Mouse (Mus musculus) lung, adult 18-20 months (tissue): ENCODE data around the gene Trip10.
A peak's percentile ranks its signal among the peaks of the same experiment; 100 is the strongest.

Experiments
- DNase-seq, 2 experiments: peaks; one replicate each; pipeline ENCODE4 v3.0.0; 2022; ENCODE audit warnings: mixed read lengths in 2 of 2

The Trip10 gene

DNA sequence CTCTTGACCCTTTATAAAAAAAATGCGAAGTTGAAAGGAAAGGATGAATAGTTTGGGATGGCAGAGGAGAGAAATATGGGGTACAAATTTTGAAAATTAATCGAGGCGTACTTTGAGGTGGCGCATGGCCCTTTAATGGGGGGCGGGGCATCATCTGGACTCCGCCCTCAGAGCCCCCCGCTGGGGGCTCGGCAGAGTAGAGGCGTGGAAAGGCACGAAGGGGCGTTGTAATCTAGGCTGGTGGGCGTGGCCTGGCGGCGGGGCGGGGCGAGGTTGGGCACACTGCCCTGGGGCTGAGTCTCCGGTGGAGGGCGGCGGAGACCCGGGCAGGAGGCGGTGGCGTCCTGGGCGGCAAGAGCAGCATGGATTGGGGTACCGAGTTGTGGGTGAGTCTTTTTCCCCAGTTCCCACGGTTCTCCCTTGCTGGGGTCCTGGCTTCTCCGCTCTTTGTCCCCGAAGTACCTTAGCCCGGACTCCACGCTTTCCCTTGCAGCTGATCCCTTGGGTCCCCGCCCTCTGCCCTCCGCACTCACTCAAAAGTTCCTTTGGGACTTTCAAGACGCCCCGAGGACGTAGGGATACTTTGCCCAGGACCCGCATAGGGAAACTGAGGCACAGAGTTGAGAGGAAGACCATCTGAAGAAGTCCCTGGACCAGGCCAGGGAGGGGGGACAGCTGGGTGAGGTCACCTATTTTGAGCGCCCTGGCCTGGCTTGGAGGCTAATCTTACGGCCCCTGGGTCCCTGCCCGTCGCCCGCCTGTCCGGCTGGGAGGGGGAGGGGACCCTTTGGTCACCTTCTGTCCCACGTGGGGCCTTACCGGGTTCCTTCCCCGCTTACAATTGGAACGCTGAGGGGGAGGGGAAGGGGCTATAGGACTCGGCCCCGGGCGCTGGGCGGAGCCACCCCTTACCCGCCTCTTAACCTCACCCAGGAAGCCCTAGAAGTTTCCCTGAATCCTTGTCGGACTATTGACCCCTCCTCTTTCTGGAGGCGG is at the start of gene Trip10:
Gene Trip10, plus strand, starts transcription at position 270 of the 996 bp plus-strand sequence.
- DNase-seq, result peak; percentile 96

DNA sequence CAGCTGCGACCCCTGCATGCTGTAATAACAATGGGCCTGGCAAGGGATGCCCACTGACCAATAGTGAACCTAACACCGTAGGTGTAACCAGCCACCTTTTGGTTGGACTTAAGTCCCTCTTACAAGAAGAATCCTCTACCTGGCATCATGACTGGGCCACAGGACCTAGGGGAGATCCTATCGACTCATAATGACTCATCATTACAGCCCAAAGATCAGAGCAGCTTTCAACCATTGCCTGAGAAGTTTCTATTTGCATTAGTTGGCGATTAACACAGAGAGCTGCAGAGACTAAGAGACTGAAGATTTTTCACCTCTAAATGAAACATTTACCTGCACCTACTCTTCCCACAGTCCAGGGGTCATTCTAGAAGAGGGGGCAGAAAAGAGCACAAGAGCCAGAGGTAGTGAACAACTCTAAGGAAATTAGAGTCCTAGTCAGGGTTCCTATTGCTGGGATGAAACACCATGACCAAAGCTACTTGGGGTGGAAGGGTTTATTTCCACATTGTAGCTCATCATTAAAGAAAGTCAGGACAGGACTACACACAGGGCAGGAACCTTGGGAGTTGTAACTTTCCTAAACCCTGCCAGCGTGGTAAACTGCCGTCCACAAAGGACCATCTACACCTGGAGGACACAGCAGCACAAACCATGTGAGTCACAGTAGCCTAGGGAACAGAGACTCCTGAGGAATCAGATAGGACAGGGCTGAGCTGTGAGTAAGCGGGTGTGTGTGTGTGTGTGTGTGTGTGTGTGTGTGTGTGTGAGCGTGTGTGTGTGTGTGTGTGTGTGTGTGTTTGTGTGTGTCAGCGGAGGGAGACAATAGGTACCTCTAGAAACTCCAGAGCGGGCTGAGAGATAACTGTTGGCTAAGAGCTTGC is 47.2 kb upstream of the Trip10 start:
- DNase-seq, result no peak

DNA sequence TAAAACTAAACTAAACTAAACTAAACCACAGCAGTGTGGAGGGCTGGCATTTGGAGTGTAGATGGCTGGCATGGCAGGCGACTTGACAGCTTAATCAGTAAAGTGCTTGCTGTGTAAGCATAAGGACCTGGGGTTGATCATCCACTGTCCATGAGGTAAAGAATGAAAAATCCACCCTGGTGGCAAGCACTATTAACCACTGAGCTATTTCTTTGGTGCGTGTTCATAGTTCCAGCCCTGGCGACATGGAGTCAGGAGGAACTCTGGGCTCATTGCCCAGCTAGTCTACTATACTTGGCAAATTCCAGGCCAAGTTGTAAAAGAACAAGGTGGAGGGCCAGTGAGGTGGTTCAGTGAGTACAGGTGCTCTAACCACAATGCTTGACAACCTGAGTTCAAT is 41.3 kb upstream of the Trip10 start:
- DNase-seq, result no peak

DNA sequence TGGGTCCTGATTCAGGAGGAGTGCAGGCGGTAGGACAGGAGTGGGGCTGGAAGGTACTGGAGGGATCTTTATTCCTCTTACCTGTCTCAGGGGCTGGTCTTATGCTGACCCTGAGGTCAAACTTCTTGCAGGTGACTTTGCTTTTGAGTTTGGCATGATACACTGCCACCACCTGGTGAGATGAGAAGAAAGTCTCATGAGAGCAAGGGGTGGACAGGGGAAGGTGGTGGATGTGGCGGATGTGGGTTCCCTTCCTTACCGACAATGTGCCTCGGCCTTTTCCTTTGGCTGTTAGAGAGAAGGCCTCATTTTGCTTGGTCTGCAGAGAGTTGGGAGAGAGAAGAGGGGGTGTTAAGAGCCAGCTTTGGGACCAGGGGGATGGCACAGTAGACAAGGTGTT is 39.9 kb upstream of the Trip10 start:
- DNase-seq, result no peak

DNA sequence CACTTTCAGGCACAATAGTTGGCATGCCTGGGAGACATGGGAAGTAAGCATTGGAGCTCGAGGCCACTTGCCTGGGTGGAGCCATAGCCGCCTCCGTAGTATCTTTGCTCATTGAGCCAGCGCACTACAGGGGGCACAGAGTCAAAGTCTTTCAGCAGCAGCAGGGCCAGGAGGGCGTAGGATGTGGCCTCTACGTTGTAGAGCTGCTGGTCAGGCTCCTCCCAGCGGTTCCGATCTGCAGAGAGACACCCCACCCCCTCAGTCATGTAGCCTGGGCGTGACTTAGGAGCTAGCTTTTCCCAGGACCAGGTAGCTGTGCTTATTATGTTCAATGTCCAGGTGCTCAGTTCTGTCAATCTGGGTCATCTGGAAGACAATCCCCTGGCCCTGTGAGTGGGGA is 37.8 kb upstream of the Trip10 start:
- no peak for DNase-seq

DNA sequence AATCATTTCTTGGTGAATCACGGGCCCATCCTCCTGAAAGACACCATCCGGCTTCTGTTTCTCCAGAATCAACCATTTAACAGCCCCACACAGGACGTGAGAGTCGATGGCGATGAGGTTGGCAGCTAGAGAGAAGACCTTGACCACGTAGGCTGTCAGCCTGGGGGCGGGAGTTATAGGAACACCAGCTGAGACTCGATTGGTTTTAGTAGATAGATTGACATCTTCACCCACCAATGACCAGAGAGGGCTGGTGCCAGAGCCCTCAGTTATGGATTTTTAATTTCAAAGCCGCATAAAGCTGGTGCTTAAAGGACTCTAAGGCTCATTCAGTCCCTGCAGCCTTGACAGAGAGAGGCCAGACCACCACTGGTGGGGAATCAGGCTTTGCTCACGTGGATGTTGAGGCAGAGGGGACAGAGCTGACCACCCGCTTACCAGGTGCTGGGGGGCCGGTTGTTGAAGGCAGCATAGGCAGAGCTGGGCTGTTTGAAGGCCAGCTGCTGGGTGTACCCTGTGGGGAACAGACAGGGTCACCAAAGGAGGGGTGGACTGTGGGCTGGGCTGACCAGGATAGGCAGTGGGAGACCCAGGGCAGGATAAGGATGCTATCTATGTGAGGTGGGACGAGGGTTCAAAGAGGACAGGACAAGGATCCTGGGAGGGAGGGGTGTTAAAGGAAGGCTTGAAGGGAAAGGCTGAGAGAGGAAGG is 34.4 kb upstream of the Trip10 start:
- DNase-seq, result no peak

DNA sequence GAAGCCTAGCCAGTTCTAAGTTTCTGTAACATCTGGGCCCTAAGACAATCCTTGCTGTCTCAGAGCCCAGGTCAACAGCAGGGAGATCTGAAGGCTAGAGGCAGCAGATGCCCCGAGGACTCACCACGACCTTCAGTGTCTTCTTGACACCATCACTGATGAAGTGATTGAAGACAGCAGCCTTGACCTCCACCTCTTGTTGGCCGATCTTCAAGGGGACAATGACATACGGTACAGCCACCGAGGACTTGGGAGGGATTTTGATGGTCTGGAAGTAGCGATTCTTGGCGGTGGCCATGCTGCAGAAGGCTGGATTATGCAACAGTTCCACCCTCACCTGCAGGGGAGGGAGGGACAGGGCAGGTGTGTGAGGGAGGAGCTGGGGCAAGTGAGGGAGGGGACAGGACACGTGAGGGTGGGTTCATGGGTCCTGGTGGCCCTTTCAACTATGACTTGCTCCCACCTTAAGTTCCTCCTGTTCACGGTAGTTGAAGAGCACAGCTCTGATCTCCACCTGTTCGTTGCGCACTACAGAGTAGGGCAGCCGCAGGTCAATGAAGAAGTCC is 30.8 kb upstream of the Trip10 start:
- no peak for DNase-seq

DNA sequence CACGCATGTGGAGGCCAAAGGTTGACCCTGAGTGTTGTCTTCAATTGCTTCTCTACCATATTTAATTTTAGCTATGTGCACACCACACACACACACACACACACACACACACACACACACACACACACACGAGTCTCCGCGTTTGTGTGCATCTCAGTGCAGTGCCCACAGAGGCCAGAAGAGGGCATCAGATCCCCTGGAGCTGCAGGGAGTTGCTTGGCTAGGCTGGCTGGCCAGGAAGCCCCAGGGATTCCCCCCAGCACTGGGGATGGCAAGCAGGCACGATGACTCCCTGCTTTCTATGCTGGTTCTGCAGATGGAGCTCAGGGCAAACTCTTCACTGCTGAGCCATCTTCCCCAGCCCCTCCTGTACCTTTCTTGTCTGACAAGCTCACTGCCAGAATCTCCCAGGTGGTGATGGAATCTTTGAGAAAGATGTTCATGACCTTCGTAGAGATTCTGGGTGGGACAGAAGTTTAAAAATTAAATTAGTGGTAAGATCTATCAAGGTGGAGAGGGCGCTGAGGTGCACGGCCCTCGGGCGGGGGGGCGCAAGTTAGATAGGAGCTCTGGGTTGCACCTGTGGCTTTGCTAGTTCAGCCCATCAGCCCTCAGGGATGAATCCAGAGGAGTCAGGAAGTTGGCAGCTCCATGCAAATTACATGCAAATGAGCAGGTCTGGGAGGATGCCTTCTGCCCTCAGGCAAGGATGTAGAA is 29.9 kb upstream of the Trip10 start:
- DNase-seq, result peak; percentile 71 to 76

DNA sequence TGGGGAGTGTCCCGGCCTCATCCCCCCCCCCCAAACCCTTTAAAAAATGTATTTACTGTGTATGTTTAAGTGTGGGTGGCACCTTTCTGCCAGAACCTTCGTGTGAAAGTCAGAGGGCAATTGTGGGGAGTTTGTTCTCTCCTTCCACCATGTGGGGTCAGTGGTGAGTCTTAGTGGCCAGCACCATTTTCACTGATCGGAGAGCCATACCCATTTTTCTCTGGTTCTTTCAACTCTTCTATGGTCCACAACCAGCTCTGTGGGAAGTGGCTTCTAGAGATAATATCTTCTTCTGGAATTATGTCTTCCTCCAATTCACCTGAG is 29.4 kb upstream of the Trip10 start:
- peak in 1 of 2 experiments; percentile 46 for DNase-seq

DNA sequence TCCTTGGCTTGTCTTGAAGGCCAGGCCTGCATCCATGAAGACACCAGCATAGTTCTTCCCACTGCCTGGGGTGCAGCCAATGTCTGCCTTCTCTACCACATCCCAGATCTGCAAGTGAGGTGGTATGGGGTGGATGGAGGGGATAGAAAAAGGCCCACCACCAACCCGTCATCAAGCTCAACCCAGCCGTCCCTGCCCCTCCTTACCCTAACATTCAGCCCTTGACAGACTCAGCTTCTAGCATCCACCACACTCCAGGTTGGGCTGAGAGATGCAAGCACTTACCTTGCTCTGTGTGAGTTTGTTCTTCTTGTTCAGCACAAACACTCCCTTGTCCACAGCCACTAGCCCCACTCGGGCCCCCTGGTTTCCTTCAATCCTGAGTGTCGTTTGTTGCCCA is 27.3 kb upstream of the Trip10 start:
- DNase-seq, result no peak

DNA sequence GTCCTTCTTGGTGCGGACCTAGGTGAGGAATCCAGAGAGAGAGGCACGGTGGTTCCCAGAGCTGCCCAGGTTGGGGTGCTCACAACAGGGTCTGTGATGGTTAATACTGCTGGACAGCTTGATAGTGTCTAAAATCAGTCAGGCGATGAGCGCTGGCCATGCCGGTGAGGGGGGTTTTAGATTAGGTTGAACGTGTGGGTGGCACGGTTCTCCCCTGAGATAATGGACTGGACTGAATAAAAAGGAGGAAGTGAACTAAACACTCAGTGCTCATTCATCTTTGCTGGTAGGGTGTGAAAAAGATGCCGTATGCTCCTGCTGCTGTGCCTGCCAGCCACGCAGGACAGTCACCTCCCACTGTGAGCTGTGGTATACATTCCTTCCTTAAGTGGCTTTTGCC is 25.9 kb upstream of the Trip10 start:
- peak in 1 of 2 experiments; percentile 3 for DNase-seq

DNA sequence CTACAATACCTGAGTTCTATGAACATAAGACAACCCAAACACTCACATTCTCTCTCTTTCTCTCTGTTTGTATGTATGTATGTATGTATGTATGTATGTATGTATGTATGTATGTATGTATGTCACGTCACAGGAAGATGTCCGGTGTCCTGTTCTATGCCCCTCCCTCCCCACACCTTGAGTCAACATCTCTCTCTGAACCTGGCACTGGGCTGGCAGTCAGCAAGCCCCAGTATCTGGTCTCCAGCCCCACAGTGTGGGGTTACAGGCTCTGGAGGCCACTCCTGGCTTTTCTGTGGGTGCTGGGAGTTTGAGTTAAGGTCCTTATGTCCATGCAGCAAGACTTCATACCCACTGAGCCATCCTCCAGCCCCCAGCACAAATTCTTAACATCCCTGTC is 21.8 kb upstream of the Trip10 start:
- DNase-seq, result peak in 1 of 2 experiments; percentile 26

DNA sequence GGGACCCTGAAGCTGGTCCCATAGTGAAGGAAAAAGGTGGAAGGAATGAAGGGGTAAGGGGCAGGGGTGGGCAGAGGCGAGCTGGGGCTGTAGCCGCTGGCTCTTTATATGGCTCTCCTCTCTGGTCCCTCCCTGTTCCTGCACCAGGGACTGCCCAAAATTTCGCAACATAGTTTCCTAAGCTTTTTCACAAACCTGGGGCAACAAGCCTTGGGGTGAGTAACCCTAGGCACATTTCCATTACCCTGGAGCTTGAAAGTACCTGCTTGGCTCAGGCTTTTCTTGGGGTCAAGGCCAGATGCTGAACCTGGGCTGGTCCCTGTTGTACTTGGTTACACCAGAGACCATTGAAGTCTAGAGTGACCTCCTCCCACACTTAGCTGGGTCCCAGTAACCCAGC is 21.2 kb upstream of the Trip10 start, which contains the start of gene C3:
Gene C3, minus strand, starts transcription at position 123 of the 400 bp plus-strand sequence.
- peak; percentile 87 to 91 for DNase-seq

DNA sequence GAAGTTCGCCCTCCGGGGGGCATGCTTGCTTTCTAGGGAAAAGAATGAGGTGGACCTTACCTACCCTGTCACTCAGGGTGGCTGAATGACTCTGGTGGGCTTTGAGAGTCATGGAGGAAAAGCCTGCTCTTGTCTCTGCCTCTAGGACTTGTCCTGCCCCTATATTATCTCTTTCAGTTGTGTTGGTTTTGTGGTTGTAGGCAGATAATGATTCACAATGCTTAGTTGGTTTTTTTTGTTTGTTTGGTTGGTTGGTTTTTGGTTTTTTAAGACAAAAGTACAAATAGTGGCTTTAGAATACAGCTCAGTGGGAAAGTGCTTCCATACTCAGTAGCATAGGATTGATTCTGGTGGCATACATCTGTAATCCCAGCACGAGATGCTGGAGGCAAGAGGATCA is 20.4 kb upstream of the Trip10 start:
- DNase-seq, result no peak

DNA sequence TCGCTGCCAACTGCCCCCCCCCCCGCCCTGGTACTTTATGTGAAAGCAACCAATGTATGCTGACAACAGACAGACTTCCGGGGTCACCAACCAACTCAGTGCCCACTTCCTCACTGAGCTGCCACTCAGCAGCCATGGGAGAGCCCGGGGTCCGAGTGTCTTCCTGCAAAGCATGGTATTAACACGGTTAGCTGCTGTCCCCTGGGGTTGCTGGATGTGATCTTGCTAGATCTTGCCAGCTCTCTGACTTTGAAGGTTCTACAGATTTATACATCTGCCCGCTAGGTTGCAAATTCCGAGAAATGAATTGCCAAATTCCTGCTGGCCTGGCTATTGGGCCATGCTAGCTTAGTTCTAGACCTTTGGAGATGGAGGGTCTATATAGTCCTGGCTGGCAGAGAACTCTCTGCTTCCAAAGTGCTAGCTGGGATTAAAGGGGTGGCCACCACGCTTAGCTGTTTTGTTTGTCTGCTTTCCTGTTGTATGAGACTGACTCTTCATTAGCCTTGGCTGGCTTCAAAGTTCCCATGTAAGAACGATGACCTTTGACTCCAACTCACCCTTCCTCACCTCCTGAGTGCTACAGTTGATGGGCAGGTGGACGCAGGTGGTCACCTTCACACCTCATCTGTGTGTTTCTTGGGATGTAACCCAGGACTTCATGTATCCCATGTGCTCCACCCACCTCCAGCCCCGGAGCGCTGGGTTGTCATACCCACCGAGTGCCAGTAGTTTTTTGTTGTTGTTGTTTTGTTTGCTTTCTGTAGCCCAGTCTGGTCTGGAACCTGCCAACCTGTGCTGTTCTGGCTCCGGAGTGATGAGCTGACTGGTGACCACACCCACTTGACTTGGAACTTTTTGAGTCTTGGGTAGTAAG is 19.2 kb upstream of the Trip10 start:
- DNase-seq, result no peak

DNA sequence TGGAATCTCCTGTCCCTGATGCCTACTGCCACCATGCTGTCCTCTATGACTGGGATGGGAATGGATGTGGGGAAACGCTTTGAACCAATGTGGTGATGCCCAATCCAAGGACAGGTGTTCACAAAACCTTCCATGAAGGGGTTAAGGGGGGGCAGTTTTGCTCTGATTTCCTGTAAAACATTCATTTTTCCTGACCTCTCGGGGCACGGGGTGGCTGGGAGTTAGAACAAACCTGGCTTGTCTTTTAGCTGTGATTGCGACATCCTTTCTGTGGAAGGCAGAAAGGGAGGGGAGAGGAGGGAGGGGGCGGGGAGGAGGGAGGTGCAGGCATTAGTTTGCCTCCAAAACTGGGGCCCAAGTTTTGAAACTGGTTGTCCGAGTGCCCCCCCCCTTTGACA is 18.5 kb upstream of the Trip10 start:
- peak; percentile 30 to 69 for DNase-seq

DNA sequence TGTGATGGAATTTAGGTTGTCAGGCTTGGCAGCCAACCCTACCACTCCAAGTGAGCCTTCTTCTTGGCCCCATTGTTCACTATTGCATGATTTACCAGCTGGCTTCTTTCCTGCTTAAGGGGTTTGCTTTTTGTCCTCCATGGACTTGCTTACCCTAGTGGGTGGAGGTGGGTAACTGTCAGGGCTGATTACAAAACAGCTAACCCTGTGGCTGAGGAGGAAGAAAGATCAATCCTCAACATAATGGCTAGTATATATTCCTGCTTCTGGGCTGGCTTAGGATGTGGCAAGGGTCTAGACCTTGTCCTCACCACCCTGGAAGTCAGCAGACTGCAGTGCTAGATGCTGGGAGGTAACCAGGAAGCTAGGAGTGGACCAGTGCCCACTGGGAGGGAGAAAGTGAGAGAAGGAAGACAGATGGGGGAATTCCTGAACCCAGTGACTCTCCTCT is 17.9 kb upstream of the Trip10 start:
- DNase-seq, result peak; percentile 45 to 52

DNA sequence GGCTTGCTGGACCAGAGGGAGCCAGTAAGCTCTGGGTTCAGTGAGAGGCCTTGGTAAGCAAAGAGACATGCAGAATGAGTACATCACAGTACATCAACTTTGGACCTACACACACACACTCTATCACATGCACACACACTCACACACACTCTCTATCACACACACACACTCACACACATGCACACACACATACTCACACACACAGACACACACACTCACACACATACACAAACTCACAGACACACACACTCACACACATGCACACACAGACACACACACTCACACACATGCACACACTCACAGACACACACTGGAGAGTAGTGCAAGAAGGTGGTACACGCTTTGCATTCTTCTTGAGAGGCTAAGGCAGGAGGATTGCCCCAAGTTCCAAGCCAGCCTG is 17.1 kb upstream of the Trip10 start:
- no peak for DNase-seq

DNA sequence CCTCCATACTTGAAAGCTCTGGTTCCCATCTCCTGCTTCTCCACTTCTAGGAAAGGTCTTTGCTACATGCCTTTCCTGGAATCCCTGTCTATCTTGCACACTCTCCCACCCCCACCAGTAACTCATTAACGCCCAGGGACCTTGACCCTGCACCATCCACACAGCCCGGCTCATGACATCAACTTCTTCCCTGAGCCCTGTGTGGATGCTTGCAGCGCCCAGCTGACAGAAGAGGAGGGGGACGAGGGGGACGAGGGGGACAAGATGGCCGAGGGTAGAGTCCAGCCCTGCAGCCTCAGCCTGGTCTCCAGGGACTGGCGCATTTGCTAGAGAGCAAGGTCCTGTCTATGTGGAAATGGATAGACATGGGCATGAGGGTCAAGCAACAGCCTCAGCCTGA is 16.2 kb upstream of the Trip10 start:
- DNase-seq, result no peak

DNA sequence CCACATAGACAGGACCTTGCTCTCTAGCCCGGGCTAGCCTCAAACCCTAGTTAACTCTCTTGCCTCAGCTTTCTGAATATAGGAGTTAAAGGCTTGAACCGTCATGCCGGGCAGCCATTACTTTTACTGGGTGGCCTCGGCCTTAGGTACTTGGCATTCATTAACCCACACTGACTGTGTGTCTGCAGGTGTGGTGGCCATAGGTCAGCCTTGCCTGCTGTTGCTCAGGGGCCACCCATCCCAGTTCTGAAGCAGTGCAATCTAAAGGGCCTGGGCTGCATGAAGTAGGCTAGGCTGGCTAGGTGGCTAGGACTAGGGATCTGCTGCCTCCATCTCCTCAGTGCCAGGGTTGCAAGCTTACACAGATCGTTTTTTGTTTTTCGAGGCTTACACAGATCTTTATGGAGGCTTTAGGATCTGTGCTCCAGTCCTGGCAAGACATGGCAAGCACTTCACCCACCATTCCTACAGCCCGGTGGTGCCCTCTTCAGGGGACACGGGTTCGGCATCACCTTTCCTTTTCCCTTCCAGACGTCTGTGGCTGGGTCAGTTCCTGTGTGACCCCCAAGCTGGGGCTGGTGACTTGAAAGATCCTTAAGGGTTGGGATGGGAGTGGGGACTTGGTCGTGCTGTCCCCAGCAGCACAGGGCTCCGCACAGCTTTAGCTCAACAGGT is 14.9 kb upstream of the Trip10 start:
- no peak for DNase-seq
